Mouse (Mus musculus) adipocyte (in vitro differentiated cells): ENCODE results near the gene Prdx3.
A peak's percentile ranks its signal among the peaks of the same experiment; 100 is the strongest.
"Not testable (repeated sequence)": the region's sequence is repeated elsewhere in the genome, so short reads cannot be mapped to it uniquely, and the experiment has no call there.

Experiments used
- DNase-seq: peaks from one replicate; pipeline ENCODE4 v3.0.0-alpha.2; 2016; ENCODE audit warnings: low spot score

The Prdx3 gene

GRCm38 (mm10) chr19:60866169-60866568, 8.2 kb downstream of the Prdx3 start:
- not testable (repeated sequence) for DNase-seq

- peak; percentile 84 for DNase-seq
These were observed 13.3 kb downstream of the Prdx3 start, which contains the start of gene Sfxn4 for GRCm38 (mm10) chr19:60860868-60861700. Gene Sfxn4, minus strand, starts transcription at chr19:60861479.

- no peak for DNase-seq
These were observed 28.6 kb downstream of the Prdx3 start for GRCm38 (mm10) chr19:60845731-60846130.

- no peak for DNase-seq
These were observed 31.0 kb downstream of the Prdx3 start for GRCm38 (mm10) chr19:60843324-60843723.

- peak; percentile 53 for DNase-seq
These were observed 36.6 kb downstream of the Prdx3 start for GRCm38 (mm10) chr19:60837747-60838146.

- DNase-seq, result no peak
These were observed 55.7 kb downstream of the Prdx3 start for GRCm38 (mm10) chr19:60818677-60819076.
